Comparison of ENCODE assay signal across 8 mouse cellular contexts in the genomic region with DNA sequence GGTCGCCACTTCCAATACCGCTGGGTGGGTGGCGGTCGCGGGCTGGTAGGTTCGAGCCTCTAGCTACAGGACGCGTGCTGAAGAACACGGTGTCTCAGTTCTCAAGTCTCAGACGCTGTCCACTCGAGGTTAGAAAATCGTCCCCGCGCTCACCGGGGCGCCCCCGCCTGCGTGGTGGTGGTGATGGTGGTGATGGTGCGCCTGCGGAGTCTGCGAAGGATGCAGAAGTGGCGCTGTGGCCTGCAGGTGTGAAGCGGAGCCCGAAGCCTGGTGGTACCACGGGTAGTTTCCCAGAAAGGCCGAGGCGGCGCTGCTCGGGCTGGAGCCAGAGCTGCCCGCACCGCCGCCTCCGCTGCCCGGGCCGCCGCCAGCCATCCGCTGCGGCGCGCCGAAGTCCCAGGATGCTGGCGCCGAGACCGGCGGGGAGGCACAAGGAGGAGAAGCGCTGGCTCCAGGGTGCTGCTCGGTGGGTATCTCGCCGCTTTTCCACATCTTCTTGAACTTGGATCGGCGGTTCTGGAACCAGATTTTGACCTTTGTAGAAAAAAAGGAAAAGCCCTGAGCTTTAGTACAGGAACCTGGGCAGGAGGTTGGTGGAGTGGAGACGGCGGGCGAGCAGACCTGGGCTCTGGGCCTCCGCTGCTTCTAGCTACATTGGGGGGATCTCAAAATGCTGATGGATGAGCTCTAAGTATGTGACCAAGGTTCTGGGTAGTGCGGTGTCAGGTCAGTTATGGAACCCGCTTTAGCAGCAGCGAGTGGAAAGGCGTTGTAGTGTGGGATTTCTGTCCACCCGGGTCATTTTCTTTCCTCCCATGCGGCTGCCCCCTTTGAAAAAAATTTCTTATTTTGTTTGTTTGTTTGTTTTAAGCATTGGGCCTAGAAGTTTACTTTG. TPM values are rescaled to one million over a fixed set of nuclear protein-coding genes. Genes with fewer than 3 reads are reported as not detected.
A peak's percentile ranks its signal among the peaks of the same experiment; 100 is the strongest.
DNase-seq lines count a peak whose midpoint lies in the region; ATAC-seq and TF ChIP-seq lines count a peak whose summit lies in the region.

No protein-coding gene starts in this region.

- no peak for TF ChIP-seq EP300 in ES-Bruce4 (IDR thresholded peaks at IDR 0.05; ENCODE audit: insufficient read depth, low read depth, low read length)

- TF ChIP-seq CTCF in gastrocnemius, adult 2 months (IDR thresholded peaks at IDR 0.05): no peak
- TF ChIP-seq CTCF in ES-Bruce4 (IDR thresholded peaks at IDR 0.05; ENCODE audit: low read depth, low read length): no peak
- no peak for TF ChIP-seq CTCF in forebrain, postnatal 0 days (IDR thresholded peaks at IDR 0.05; ENCODE audit: low read depth)

- 3% methylated on average over 61 of the region's 61 CpGs for WGBS in forebrain, postnatal 0 days
- 2% methylated on average over 61 of the region's 61 CpGs for WGBS in liver, embryonic 13.5 days (ENCODE audit: insufficient replicate concordance)

- H3K27me3 ChIP-seq in ES-Bruce4 (ENCODE audit: control insufficient read depth, insufficient read depth, low read length, poor library complexity, severe bottlenecking): peaks cover 51% of the 10 kb centered on the region
- peaks cover 25% of the 10 kb centered on the region for H3K27me3 ChIP-seq in forebrain, postnatal 0 days (ENCODE audit: insufficient read depth, low read length)
- peaks cover 97% of the 10 kb centered on the region for H3K27me3 ChIP-seq in liver, embryonic 13.5 days

- TF ChIP-seq POLR2A in ES-Bruce4 (IDR thresholded peaks at IDR 0.05; ENCODE audit: insufficient read depth, low read length): no peak

- H3K4me3 ChIP-seq in gastrocnemius, adult 2 months: peak overlapping the region; percentile 22
- H3K4me3 ChIP-seq in ES-Bruce4 (ENCODE audit: low read depth, low read length): 0 out of 2 replicates have a peak overlapping the region, but pooled peaks have one; percentile 15
- peak overlapping the region; percentile 49 for H3K4me3 ChIP-seq in forebrain, postnatal 0 days (ENCODE audit: low read depth, low read length)
- H3K4me3 ChIP-seq in liver, embryonic 13.5 days (replicated peaks): peak overlapping the region; percentile 12; the same call in 1 of the 2 replicates

- H3K9ac ChIP-seq in ES-Bruce4 (ENCODE audit: low read depth, poor library complexity, severe bottlenecking): no peak overlapping the region
- peak overlapping the region; percentile 66 for H3K9ac ChIP-seq in forebrain, postnatal 0 days
- H3K9ac ChIP-seq in liver, embryonic 13.5 days: no peak overlapping the region

- intact Hi-C loops in gastrocnemius, adult 2 months (cut with DNase I): loop anchor here (5.0 to 10.0 kb wide), 2 partner anchors 387 to 840 kb away; no protein-coding TSS in a partner anchor

- ATAC-seq in forebrain, postnatal 0 days: no peak
- no peak for ATAC-seq in liver, embryonic 13.5 days (ENCODE audit: low read depth)
- ATAC-seq in erythroid progenitor cell, adult 5-6 weeks (replicated peaks; ENCODE audit: low FRiP score, poor library complexity, severe bottlenecking): no peak

- H3K4me2 ChIP-seq in forebrain, postnatal 0 days (ENCODE audit: low read depth): peak overlapping the region; percentile 69
- H3K4me2 ChIP-seq in liver, embryonic 13.5 days: 0 out of 2 replicates have a peak overlapping the region, but pooled peaks have one; percentile 10

- no peaks in the 10 kb centered on the region for H3K36me3 ChIP-seq in ES-Bruce4 (ENCODE audit: control insufficient read depth, insufficient read depth, low read length, poor library complexity, severe bottlenecking)
- H3K36me3 ChIP-seq in forebrain, postnatal 0 days (ENCODE audit: insufficient read depth): no peaks in the 10 kb centered on the region
- no peaks in the 10 kb centered on the region for H3K36me3 ChIP-seq in liver, embryonic 13.5 days

- H3K27ac ChIP-seq in gastrocnemius, adult 2 months: no peak overlapping the region
- H3K27ac ChIP-seq in ES-Bruce4 (ENCODE audit: insufficient read depth, low read length): no peak overlapping the region
- peak overlapping the region; percentile 84 for H3K27ac ChIP-seq in forebrain, postnatal 0 days (ENCODE audit: low read depth, low read length)
- H3K27ac ChIP-seq in liver, embryonic 13.5 days: no peak overlapping the region

- no peak for DNase-seq in gastrocnemius, adult 2 months
- no peak for DNase-seq in gastrocnemius, adult 18-20 months (ENCODE audit: low spot score)
- DNase-seq in forebrain, postnatal 0 days: peak; percentile 57
- DNase-seq in liver, embryonic 13.5 days: no peak
- peak; percentile 45 for DNase-seq in testis, postnatal 10 days (ENCODE audit: low spot score)
- no peak for DNase-seq in right cerebral cortex, adult 18-20 months

- H3K9me3 ChIP-seq in ES-Bruce4 (replicated peaks; ENCODE audit: control insufficient read depth, insufficient read depth, low read length, poor library complexity, severe bottlenecking): no peaks in the 10 kb centered on the region
- no peaks in the 10 kb centered on the region for H3K9me3 ChIP-seq in forebrain, postnatal 0 days (ENCODE audit: low read length)
- no peaks in the 10 kb centered on the region for H3K9me3 ChIP-seq in liver, embryonic 13.5 days (replicated peaks)

- peaks cover 2% of the 10 kb centered on the region for H3K4me1 ChIP-seq in ES-Bruce4 (ENCODE audit: control insufficient read depth, insufficient read depth, low read length)
- no peaks in the 10 kb centered on the region for H3K4me1 ChIP-seq in forebrain, postnatal 0 days (ENCODE audit: insufficient read depth)
- peaks cover 40% of the 10 kb centered on the region for H3K4me1 ChIP-seq in liver, embryonic 13.5 days (replicated peaks)

RNA-seq across cellular contexts. Expression of a gene that starts 1.9 kb away (rescaled TPM):
- not detected for total RNA-seq in gastrocnemius, adult 2 months (2021)
- not detected for total RNA-seq in gastrocnemius, adult 18-20 months (2021)
- not detected in 2 replicates for polyA plus RNA-seq in ES-Bruce4 (2011; ENCODE audit: insufficient read depth, insufficient read length, low read depth, missing spikeins)
- 19.3 and 28.1 TPM in 2 replicates for total RNA-seq in forebrain, postnatal 0 days (2014; rRNA removed)
- polyA plus RNA-seq in forebrain, postnatal 0 days (2015; fragmentation: Nextera tagmentation; extraction: Ambion mirVana): 40.0 and 43.1 TPM in 2 replicates
- not detected in 2 replicates for polyA plus RNA-seq in liver, embryonic 13.5 days (2015; fragmentation: Nextera tagmentation; extraction: Ambion mirVana)
- not detected in 2 replicates for total RNA-seq in erythroid progenitor cell, adult 5-6 weeks (2015; ENCODE audit: low replicate concordance)
- not detected in 2 replicates for total RNA-seq in erythroid progenitor cell, adult 5-6 weeks (2017; ENCODE audit: low replicate concordance)

RNA-seq across cellular contexts. Expression of a gene that starts 16.7 kb away (rescaled TPM):
- total RNA-seq in gastrocnemius, adult 2 months (2021): under 1 TPM in 1 of 2 experiments, not detected in 1; 0.11 TPM
- total RNA-seq in gastrocnemius, adult 18-20 months (2021): not detected
- polyA plus RNA-seq in ES-Bruce4 (2011; ENCODE audit: insufficient read depth, insufficient read length, low read depth, missing spikeins): not detected in 2 replicates
- 73.5 and 80.2 TPM in 2 replicates for total RNA-seq in forebrain, postnatal 0 days (2014; rRNA removed)
- 105 and 139 TPM in 2 replicates for polyA plus RNA-seq in forebrain, postnatal 0 days (2015; fragmentation: Nextera tagmentation; extraction: Ambion mirVana)
- polyA plus RNA-seq in liver, embryonic 13.5 days (2015; fragmentation: Nextera tagmentation; extraction: Ambion mirVana): 0.07 TPM in 1 of 2 replicates, not detected in the other
- 2.2 TPM in 1 of 2 replicates, not detected in the other for total RNA-seq in erythroid progenitor cell, adult 5-6 weeks (2015; ENCODE audit: low replicate concordance)
- not detected in 2 replicates for total RNA-seq in erythroid progenitor cell, adult 5-6 weeks (2017; ENCODE audit: low replicate concordance)

Comparison
In these comparisons a context has a peak if more than half of its experiments do, and no peak if none do; other contexts are left out.
1. DNase-seq: peak in forebrain, postnatal 0 days (single experiment) and testis, postnatal 10 days (single experiment); none in gastrocnemius, adult 2 months (single experiment), gastrocnemius, adult 18-20 months (single experiment), liver, embryonic 13.5 days (single experiment) and right cerebral cortex, adult 18-20 months (single experiment).
2. RNA of a gene that starts 1.9 kb away (total RNA-seq): 19.3 to 28.1 TPM in forebrain, postnatal 0 days; not detected in gastrocnemius, adult 2 months, not detected in gastrocnemius, adult 18-20 months and not detected in erythroid progenitor cell, adult 5-6 weeks; every median in the first group is over 10 times any median in the second.
3. RNA of a gene that starts 16.7 kb away (total RNA-seq): 73.5 to 80.2 TPM in forebrain, postnatal 0 days; 0.11 TPM in gastrocnemius, adult 2 months, not detected in gastrocnemius, adult 18-20 months and 2.2 TPM in erythroid progenitor cell, adult 5-6 weeks; every median in the first group is over 10 times any median in the second.
4. Peak in every context shown above with its lines, with median percentiles within 50 percentile points of each other: H3K4me3 ChIP-seq.